Mouse (Mus musculus) c-Kit-negative CD71-positive TER-119-positive erythroid progenitor cells, embryonic 14.5 days (primary cell): ENCODE results near the gene Klrb1f.
"Not testable (repeated sequence)": the region's sequence is repeated elsewhere in the genome, so short reads cannot be mapped to it uniquely, and the experiment has no call there.

Experiments
- DNase-seq: peaks from one replicate; pipeline ENCODE4 v3.0.0-alpha.2; 2013; ENCODE audit warnings: low read depth, low spot score

Klrb1f gene

DNA sequence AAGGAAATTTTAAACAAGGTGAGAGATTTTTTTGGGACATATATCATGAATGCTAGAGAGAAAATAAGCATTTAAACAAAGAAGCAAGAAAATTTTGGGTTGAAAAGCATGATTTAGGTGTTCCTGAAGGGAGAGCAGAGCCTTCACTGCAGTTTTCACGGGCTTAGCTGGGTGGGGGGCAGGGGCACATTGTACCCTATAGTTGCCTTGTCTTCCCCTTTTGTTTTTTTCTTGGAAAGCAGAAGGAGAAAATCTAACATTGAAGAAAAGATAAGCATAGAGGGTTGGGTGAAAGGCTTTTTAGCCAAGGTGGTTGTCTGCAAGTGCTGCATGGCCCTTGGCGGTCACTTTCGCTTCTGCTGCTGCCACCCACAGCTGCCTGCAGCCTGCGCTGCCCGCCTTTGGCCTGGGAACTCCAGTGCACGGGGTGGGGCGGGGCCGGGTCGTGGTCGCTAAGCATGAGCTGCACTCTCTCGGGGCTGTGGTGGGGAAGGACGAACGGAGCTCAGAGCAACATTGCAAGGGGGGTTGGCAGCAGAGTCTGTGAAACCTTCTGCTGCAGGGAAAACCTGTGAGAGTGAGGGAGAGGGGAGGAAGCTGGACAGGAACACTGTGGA is 3.3 kb downstream of the Klrb1f start:
- DNase-seq, result no peak

DNA sequence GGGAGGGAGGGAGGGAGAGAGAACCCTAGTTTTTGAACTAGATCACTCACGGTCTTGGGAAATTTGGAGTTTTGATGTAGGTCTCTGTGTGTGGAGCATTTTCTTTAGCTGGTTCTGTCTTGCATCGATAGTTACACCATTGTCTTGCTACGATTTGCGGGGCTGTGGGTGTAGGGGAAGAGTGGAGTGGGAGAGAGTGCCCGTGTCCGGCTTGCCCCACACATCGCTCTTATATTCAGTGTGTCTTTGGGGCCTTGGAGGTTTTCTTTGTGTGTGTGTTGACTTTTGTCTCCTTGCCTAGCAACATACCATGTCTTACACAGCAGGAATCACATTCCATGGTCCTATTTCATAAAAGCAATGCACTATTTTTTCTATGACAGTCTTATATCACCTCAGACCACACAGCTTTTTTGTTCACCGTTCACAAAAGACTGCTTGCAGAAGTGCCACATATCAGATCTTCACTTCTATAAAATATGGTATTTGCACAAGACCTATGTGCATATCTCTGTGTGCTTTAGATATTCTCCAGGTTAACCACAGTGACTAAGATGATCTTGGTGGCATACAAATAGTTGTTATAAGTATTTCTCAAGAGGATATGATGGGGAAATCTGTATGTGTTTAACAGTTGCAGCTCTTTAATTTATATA is 4.0 kb downstream of the Klrb1f start:
- no peak for DNase-seq

DNA sequence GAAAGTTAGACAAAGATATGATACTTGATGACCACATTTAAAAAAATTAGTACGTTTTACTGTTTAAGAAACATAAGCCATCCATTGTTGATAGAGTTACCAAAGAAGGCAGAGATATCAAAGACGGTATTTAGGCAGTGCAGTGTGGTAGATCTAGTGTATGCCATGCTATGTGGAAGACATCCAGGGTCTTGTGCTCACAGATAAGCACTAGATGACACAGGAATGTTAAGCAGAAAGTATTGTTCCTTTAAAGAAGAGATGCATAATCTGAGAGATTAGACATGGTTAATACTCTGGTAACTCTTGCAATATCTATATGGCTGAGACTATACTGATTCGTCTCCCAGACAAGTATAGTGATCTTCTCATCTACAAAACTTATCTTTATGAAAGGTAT is 5.4 kb downstream of the Klrb1f start:
- DNase-seq, result no peak

DNA sequence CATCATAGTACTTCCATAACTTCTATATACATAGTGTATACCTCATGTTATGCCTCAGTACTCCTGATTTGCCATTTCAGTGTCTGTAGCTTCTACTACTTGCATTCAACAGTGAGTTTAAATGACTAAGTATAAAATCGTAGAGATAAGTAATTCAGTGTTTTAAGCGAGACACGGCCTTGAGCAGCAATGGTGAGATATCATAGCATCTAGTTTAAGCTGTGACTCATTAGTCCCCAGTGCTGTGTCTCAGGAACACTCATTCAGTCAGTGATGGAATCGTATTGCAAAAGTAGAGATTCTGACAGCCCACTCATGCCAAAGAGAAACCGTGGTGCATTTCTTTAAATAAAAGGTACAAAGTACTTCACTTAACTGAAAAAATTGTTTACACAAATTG is 6.0 kb downstream of the Klrb1f start:
- DNase-seq, result no peak

DNA sequence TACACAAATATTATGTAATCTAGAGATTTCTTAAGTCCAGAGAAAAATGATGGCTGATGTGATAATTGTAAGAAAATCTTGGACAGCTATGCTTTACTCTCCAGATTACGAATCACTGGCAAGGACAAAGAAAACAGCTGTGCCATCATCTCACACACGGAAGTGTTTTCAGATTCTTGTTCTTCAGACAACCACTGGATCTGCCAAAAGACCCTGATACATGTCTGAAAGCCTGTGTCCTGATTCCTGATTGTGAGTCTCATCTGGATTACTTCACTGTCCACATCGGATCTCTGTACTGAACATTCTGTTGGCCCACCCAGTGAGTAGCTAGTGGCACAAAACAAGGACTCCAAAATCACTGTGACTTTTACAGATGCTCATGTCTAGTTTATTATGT is 10.5 kb downstream of the Klrb1f start:
- DNase-seq, result no peak

DNA sequence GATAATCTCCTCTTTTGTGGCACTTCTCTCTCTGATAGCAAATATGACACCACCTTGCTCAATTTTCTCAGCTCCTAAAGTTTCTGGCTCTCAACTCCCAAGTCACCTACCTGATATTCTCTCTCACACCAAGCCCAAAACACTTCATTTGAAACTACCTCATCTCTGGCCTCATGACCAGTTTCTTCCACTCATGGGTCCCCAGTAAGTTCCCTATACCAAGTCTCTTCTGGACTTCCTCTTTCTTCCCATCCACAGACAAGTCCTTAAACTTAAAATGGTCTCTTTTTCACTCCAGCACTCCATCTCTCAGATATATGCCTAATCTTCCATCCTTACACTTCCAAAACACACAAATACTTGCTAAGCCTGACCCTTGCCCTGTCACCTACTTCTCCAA is 12.3 kb downstream of the Klrb1f start:
- DNase-seq, result no peak

DNA sequence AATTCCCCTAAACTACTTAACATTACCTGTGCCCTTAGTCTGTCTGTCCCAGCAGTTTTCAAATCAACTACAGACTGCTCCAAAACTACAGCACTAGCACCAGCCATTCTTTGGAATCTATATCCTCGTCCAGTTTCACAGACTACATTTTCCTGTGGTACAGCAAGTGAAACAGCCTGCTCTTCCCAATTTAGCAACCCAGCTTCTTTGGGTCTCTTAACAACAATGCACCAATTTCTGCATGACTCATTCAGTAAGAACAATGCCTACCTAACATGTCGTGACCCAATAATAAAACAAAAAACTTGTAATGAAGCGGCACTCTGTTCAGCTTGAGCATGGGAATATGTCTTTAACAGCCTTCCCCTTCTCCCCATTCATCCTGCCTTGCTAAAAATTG is 19.7 kb downstream of the Klrb1f start:
- DNase-seq, result no peak

DNA sequence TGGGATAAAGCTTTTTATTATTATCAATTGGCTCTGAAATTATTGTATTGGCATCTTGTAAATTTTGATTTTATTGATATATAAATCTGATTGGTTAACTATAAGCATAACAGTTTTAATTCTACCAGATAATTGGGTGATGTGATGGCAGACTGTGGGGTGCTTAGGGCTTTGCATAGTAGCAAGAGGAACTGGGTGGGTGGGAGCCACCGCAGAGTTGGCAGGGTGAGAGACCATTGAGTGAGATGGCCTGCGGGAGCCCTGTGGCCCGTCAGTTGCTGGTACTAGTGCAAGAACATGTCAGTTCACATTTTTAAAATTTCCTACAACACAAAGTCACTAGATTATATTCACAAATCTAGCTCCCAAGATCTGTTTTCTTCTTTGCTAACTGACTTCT is 20.2 kb downstream of the Klrb1f start:
- no peak for DNase-seq

DNA sequence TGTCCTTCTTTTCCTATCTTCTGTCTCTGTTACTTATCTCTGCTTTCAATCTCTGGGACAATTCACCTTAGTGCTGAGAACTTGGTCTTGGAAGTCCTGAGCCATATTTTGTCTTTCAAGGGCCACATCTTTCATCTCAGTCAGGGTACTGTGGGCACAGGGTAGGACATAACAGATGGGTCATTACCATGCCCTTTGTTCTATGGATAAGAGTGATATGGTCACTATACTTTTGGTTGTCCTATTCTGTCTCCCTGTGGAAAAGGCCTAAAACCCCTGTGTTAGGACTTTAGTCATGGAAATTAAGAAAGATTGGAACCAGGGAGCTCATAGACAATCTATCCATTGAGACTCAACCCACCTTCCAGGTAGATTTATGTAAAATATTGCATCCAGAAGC is 20.8 kb downstream of the Klrb1f start:
- DNase-seq, result no peak

DNA sequence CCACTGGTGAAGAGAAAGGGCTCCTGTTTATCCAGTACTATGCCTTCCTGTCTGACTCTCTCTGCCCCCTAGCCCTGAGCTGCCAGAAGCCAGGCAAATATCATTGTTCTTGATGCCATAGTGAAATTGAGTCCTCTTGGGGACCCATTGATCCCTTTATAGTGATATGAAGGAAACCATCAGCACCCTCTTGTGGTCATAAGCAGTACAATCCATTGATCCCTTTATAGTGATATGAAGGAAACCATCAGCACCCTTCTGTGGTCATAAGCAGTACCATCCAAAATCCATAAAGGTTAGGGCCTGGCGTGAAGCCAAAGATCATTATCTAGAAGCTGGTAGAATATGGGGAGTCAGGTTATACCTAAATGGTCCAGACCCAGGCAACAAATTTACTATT is 21.3 kb downstream of the Klrb1f start:
- DNase-seq, result no peak

DNA sequence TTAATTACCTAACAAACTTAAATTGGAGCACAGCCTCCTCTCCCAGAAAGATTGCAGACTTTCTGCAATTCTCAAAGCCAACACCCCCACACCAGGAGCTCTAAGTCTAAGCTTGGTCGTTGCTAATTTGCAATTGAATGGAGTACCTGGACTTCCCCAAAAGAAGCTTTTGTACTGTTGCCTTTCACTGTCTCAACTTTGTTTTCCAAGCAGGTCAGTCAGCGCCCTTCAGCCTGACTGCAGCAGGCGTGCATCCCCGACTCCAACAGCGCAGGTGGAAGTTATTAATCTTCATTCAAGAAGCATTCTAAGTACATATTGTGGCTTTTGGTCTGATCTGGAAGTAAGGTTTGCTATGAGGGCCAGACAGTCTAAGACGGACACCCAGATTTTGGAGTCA is 39.4 kb downstream of the Klrb1f start:
- DNase-seq, result no peak

DNA sequence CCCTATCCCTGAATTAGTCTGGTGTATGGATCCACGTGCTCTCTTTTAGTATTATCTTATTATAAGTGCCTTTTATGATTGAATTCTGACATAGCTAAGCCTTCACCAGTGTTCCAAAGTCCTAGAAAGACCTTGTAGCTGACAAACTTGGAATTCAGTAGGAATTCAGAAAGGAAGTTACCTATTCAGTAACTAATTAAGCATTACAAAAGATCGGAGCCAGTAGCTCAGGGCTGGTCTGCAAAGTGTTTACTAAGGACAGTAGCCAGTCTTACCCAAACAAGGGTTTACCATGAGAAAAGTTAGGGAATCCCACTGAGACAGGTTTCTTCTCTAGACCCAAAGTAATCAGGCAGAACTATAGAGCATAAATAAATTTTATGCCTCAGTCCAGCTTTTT is 40.3 kb downstream of the Klrb1f start:
- DNase-seq, result not testable (repeated sequence)

DNA sequence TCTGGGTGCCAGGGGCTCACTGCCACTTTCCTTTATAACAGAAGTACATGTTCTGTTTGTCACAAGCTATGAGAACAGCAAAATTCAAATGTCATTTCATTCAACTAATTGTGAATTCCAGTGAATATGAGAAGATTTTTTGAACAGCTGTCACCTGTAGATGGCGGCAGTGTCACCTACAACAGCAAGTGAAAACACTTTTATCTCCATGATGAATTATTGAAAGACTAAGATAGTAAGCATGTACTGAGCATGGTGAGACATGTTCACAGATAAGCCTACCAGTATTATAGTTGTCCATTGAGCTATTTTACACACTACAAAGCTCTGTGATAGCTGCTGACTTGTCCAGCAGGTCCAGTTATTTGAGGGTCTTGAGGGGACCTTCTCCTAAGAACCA is 42.5 kb downstream of the Klrb1f start:
- no peak for DNase-seq

DNA sequence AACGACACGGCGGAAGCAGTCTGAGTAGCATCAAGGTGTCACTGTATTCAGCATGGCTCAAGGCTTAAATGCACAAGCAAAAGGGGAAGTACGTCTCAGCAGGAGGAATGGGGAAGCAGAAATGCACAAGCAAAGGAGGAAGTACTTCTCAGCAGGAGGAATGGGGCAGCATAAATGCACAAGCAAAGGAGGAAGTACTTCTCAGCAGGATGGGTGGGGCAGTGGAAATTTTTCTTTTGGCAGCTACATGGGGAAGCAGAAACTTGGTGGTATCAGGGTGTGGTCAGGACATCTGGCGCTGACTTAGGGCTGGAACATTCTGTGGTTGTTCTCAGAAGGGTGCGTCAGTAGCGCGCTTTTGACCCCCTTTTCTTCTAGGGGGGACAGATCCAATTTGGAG is 42.9 kb downstream of the Klrb1f start:
- not testable (repeated sequence) for DNase-seq

DNA sequence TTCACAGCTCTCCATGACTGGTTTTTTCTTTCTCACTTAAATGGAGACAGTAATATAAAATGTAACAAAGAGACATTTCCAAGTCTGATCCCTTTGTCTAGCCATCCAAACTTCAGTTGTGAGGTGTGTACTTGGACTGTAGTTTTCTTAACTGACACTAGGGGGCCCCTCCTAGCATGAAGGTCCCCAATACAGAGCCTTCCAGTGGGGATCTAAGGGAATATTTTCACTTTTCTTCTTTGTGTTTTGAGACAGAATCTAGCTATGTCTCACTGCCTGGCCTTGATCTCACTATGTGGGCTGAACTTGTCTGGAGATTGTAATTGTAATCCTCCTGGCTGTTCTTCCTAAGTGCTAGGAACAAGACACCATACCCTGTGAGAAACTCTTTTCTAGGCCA is 49.5 kb downstream of the Klrb1f start:
- no peak for DNase-seq

DNA sequence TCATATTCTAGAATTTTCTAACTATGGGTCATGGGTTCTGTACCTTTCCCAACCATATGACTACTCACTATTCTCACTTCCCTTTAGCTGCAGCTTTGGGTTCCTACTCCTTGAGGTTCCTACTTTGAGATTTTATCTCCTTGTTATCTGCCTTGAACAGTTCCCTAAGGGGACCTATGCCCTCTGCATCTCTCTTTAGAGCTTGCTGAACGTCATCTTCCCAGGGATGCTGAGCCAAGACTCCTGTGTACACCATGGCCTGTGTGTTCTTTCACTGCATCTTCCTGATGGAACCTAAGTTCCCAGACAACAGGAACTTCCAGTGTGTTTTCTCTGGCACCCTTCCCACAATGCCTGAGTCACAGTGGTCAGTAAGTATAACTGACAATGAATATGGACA is 52.2 kb downstream of the Klrb1f start:
- no peak for DNase-seq

DNA sequence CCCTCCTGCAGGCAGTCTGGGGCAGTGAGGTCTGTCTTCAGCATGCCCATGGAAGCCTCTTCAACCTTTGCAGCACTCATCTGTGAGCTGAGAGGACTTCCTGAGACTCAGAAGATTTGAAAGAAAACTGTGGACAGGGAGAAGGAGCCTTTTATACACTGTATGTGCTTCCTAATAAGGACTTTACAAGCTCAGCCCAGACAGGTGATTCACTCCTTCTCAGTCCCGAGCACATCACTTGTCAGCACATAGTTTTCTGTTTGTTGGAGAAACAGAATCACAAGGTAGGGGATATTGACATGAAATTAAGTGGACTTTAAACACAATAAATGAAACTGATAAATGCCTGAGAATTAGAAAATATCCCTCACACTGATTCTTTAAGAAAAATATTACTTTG is 55.1 kb downstream of the Klrb1f start, which contains the start of gene Clec2e:
Gene Clec2e, minus strand, starts transcription at position 120 of the 400 bp plus-strand sequence.
- DNase-seq, result not testable (repeated sequence)

DNA sequence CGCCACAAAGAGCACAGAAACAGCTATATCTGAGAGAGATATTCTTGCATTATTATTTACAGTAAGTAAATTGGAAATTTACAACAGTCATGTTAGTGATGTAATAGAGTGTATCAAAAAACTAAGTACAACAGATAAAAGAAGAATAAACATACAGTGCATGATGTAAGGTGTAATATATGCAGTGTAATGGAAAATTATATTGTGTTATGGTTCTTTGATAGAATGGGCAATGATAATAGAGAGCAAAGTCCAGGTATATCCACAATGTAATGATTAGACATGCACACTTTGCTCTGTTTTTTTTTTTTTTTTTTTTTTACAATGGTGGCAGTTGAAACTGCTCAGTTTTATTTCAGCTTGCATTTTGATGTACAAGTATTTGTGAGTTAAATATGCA is 55.9 kb downstream of the Klrb1f start:
- DNase-seq, result no peak

DNA sequence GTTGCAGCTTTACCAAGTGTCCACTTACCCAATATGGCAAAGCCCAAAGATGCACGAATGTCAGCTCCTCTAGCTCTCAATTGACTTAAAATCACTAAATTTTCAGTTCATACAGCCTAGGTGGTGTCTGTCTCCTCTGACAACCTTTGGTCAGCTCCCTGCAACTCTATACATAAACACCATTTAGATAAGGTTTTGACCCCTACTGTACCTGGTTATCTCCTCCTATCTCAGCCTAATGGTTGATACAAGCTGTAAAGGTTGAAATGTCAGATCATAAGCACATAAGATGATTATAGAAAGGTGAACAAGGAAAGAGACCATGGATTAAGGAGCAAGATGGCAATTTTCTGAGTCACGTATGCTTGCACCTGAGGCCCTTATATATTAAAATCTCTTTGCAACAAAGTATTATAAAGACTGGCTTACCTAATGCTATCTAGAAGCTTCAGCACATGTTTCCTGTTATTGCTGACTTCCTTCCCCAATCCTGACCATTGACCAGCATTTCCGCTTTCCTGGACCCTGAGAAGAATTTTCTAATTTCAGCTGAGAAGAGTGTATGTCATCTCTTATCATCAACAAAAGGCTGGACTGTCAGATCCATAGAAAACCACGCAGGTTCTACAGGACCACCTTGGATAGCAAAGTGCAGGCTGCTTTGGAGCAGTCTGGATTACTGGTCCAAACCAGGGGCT is 57.3 kb downstream of the Klrb1f start:
- DNase-seq, result no peak
